Mouse (Mus musculus) adrenal gland, postnatal 10 days (tissue): ENCODE measurements around the gene Raver2. TPM values are rescaled to one million over a fixed set of nuclear protein-coding genes. Genes with fewer than 3 reads are reported as not detected.
A peak's percentile ranks its signal among the peaks of the same experiment; 100 is the strongest.

Experiments used
- DNase-seq: peaks from one replicate; pipeline ENCODE4 v3.0.0; 2021; ENCODE audit warnings: mixed read lengths
- total RNA-seq, 2 experiments: library from RNA; stranded (reverse); gene quantifications; 2 replicates each; pipeline ENCODE4 v1.2.3; 2021

Gene Raver2
- total RNA-seq, 2 experiments from 2014 or later, result 3.5 to 5.1 TPM

DNA sequence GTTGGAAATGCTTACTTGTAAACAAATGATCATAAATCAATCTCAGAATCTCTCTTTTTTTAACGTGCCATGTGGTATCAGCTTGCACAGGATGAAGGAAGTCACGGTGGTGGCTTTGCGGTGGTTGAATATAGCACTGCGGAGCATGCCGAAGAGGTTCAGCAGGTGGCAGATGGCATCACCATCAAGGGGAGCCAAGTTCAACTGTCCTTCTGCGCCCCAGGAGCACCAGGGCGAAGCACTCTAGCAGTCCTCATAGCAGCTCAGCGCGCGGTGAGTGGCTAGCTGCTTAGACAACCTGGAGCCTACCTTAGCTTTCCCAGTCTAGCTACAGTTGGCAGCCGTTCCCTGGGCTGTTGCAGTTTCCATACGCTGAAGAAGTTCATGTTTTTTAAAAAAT lies 38.3 kb downstream of the Raver2 start:
- DNase-seq, result no peak

- no peak for DNase-seq
These were observed 52.2 kb downstream of the Raver2 start for GRCm38 (mm10) chr4:101121002-101121401.

- no peak for DNase-seq
These were observed 66.2 kb downstream of the Raver2 start for GRCm38 (mm10) chr4:101135013-101135412.

DNA sequence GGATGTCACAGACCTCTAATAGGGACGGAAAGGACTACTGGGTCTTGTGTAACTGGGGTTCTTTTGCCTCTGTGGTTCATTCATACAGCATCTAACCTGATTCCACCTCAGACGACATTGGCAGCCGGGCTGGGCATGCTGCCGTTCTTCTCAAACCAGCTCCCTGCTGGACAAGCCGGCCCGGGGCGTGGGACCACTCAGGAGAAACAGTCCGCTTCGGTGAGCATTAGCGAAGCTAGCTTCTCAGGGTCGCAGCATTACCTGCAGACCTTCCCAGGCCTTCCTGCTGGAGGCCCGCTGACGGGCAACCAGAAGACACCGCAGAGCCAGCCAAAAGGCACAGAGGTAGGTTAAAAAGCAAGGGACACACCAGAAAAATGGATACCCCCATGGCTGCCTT lies 67.1 kb downstream of the Raver2 start:
- DNase-seq, result no peak

DNA sequence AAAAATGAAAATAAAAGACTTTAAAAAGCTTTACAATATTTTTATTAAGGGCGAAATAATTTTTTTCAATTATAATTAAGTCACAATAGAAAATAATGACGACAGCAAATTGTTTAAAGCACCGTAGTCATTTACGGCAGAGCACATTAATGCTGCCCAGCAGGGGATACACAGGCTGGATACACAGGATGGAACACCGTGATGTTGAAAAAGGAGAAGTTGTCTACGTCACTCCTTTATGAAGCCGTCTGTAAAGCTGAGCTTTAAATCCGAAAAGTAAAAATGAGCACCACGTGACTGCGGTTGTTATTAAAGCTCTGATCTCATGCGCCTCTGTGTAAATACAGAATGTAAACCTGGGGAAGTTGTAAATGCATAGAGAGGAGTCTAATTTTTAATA lies 69.2 kb downstream of the Raver2 start:
- DNase-seq, result no peak

GRCm38 (mm10) chr4:101141768-101142167 lies 73.0 kb downstream of the Raver2 start:
- no peak for DNase-seq

GRCm38 (mm10) chr4:101143901-101144300 lies 75.1 kb downstream of the Raver2 start:
- no peak for DNase-seq

GRCm38 (mm10) chr4:101144361-101144760 lies 75.6 kb downstream of the Raver2 start:
- DNase-seq, result no peak

- DNase-seq, result no peak
These were observed 76.0 kb downstream of the Raver2 start for GRCm38 (mm10) chr4:101144790-101145189.

DNA sequence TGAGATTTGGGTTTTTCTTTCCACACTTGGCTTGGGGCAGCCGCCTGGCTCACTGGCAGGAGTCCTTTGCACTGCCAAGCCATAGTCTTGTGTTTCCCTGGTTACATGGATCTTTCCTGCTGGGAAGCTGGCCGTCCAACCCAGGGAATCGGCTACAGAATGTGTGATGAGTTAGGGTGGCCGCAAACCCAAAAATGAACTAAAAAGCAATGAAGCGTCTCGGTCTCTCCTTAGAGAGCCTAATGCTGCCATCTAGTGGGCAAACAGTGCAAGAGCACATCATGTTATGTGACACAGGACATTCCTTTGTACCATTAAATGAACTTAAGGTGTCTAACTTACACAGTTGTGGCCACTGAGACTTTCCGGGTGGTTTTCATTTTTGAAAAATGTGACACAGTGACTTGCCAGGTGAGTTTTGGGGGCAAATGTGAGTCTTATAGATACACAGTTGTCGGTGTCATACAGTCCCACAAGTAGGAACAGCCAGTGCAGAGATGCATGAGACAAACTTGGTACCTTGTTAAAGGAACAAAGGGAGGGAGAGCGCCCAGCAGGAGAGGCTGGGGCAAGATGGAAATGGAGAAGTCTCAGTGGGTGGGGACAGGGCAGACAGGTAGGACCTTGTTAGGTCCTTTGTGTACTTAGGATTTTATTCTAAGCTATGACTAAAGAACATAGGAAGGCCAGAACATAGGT lies 77.4 kb downstream of the Raver2 start:
- peak; percentile 69 for DNase-seq

GRCm38 (mm10) chr4:101146891-101147655 lies 78.3 kb downstream of the Raver2 start:
- no peak for DNase-seq

GRCm38 (mm10) chr4:101155541-101155940 lies 86.8 kb downstream of the Raver2 start:
- peak; percentile 44 for DNase-seq

DNA sequence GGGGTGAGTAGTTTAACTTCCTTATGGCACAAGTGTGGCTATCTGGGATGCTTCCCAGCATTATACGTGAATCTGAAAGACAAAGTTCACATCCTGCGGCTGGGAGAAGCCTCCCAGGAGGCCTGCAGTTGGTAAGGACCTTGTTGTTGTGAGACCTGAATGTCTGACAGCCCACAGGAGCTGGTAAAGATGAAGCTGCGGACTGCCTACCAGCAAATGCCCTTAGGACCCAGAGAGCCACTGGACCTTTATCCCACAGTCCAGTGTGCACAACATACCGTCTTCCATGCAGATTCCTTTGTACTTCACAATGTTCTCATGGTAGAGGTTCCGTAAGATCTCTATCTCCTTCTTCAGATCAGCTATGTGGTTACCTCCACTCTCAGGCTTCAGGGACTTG lies 88.7 kb downstream of the Raver2 start:
- no peak for DNase-seq

DNA sequence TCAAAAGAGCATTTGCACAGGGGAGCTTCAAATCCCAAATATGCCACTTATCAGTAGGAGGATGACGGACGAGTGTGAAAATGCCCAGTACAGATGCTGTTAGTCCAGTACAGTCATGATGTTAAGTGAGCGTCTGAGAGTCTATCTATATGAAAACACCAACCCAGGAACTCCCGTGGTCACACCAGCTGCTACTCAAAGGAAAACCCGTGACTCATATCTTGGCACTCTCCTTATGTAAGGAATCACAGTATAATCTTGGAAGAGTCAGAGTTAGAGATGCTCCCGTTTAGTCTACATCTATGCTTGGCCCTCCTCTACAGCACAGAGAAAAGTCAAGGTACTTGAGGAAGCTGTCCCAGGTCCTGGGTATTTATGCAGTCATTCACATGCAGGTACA lies 89.5 kb downstream of the Raver2 start:
- DNase-seq, result no peak

DNA sequence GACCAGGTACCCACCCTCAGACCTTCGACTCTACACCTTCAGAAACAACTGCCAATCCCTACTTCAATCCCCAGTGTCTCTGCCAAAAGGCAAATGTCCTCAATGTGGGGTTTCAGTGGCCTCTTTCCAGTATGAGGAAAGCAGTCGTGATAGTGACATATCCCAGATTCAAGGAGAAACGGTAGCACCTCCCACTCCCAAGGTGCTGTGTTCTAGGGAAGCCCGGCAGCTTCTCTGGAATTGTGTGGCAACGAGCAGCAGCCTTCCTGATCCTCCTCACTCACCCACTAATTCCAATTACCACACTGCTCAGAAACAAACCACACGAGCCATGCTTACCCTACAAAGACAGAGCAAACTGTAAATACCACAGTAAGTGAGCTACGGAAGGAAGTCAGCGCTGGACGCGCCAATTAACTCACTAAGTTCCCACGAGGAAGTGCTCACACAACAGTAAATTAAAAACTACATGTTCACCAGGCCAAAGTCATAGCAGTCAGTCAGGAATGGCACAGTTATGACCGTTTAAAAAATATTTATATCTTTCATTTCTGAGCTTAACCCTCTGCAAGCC lies 90.5 kb downstream of the Raver2 start:
- no peak for DNase-seq

GRCm38 (mm10) chr4:101160821-101161220 lies 92.0 kb downstream of the Raver2 start:
- DNase-seq, result no peak

GRCm38 (mm10) chr4:101164189-101164588 lies 95.4 kb downstream of the Raver2 start:
- DNase-seq, result no peak

DNA sequence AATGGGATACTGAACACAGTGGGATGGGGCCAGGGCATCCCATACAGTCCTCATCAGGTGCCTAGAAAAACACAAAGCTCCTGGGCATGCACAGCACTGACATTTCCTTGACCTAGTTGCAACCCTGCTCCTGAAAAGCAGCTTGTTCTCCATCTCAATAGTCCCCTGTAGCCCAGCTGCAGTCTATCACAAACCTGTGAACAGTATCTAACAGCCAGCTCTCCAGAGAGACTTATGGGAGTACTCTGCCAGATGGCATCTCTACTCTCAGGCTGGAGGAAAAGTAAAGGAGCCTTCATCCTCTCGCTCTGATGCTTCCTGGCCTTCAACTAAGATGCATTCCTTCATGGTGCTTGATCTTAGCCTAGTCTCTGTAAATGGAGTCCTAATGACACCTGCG lies 95.9 kb downstream of the Raver2 start:
- no peak for DNase-seq

DNA sequence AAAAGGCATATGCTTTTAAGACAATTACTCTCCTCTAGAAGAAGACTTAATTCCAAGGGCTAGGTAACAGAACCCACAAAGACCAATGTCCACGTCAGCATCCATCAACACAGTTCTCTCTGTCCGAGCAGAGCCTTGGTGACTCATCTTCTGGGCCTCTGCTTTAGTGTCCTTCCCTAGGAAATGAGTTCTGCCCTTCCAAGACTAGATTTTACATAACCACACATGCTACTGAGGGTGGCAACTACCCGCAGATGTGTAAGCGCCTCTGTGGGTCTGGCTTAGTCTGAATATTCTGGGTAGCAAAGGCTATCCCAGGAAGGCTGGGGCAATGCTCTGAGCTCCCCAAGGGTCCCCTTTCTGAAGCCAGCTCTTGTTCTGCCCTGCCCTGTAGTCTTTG lies 97.0 kb downstream of the Raver2 start:
- DNase-seq, result peak; percentile 10

- DNase-seq, result no peak
These were observed 99.0 kb downstream of the Raver2 start for GRCm38 (mm10) chr4:101167777-101168176.

- DNase-seq, result peak; percentile 44
These were observed 99.5 kb downstream of the Raver2 start for GRCm38 (mm10) chr4:101168189-101168778.

- no peak for DNase-seq
These were observed 104.0 kb downstream of the Raver2 start for GRCm38 (mm10) chr4:101172738-101173137.
